Mouse (Mus musculus) layer of hippocampus, adult 18-20 months (tissue): ENCODE measurements around the gene Kcnj8. TPM values are rescaled to one million over a fixed set of nuclear protein-coding genes. Genes with fewer than 3 reads are reported as not detected.
A peak's percentile ranks its signal among the peaks of the same experiment; 100 is the strongest.

Experiments
- DNase-seq, 2 experiments: peaks; one replicate each; pipeline ENCODE4 v3.0.0; 2022; ENCODE audit warnings: low spot score in 2 of 2
- long read RNA-seq: library from polyadenylated mRNA; stranded (forward); transcript quantifications from one replicate; pipeline ENCODE4 v2.0.0, GENCODE M21; 2021
- total RNA-seq, 2 experiments: library from RNA; stranded (reverse); gene quantifications; 2 replicates each; pipeline ENCODE4 v1.2.3; 2021

Gene Kcnj8
- 1 to 10 TPM; 1.6 to 2.2 TPM for total RNA-seq
- long read RNA-seq, transcript Kcnj8-202 (3 exons, 2,548 nt), result major isoform, 7 of 8 reads
- long read RNA-seq, partial matches to known transcripts, result 0 of 8 reads
- long read RNA-seq, other reads (novel, unspliced or antisense), result 1 of 8 reads

GRCm38 (mm10) chr6:142571055-142571618 is at the start of gene Kcnj8:
TSS of gene Kcnj8 (minus strand) at chr6:142571614.
- DNase-seq, result peak in 1 of 2 experiments; percentile 4

- DNase-seq, result no peak
These were observed 45.2 kb upstream of the Kcnj8 start for GRCm38 (mm10) chr6:142616659-142617058.

GRCm38 (mm10) chr6:142614324-142614723 is 42.9 kb upstream of the Kcnj8 start:
- peak; percentile 29 to 79 for DNase-seq

GRCm38 (mm10) chr6:142612366-142612765 is 41.0 kb upstream of the Kcnj8 start:
- DNase-seq, result no peak

GRCm38 (mm10) chr6:142609401-142610373 is 38.3 kb upstream of the Kcnj8 start:
- no peak for DNase-seq

- DNase-seq, result no peak
These were observed 35.7 kb upstream of the Kcnj8 start for GRCm38 (mm10) chr6:142607080-142607479.

GRCm38 (mm10) chr6:142602772-142603171 is 31.4 kb upstream of the Kcnj8 start:
- no peak for DNase-seq

- no peak for DNase-seq
These were observed 7.4 kb upstream of the Kcnj8 start for GRCm38 (mm10) chr6:142578831-142579230.

- no peak for DNase-seq
These were observed 6.4 kb upstream of the Kcnj8 start for GRCm38 (mm10) chr6:142577801-142578200.

GRCm38 (mm10) chr6:142572876-142573275 is 1.5 kb upstream of the Kcnj8 start:
- no peak for DNase-seq

GRCm38 (mm10) chr6:142571629-142572360 is 381 bp upstream of the Kcnj8 start:
- DNase-seq, result no peak

GRCm38 (mm10) chr6:142570046-142570770 is 1.2 kb downstream of the Kcnj8 start:
- no peak for DNase-seq

- DNase-seq, result no peak
These were observed 2.6 kb downstream of the Kcnj8 start for GRCm38 (mm10) chr6:142568713-142569357.

- DNase-seq, result no peak
These were observed 4.0 kb downstream of the Kcnj8 start for GRCm38 (mm10) chr6:142567452-142567851.

GRCm38 (mm10) chr6:142564746-142565145 is 6.7 kb downstream of the Kcnj8 start:
- DNase-seq, result no peak

GRCm38 (mm10) chr6:142561151-142561550 is 10.3 kb downstream of the Kcnj8 start:
- DNase-seq, result no peak

GRCm38 (mm10) chr6:142558772-142559679 is 12.4 kb downstream of the Kcnj8 start:
- no peak for DNase-seq

- DNase-seq, result peak in 1 of 2 experiments; percentile 17
These were observed 13.3 kb downstream of the Kcnj8 start for GRCm38 (mm10) chr6:142558076-142558475.

- DNase-seq, result no peak
These were observed 15.4 kb downstream of the Kcnj8 start for GRCm38 (mm10) chr6:142555988-142556387.
